In genomic region chr7:130819624-130820023, GRCm38 (mm10) we compare ENCODE assay signal across 17 mouse cellular contexts. TPM values are rescaled to one million over a fixed set of nuclear protein-coding genes. Genes with fewer than 3 reads are reported as not detected.
DNase-seq lines count a peak whose midpoint lies in the region; ATAC-seq lines count a peak whose summit lies in the region.
"Had no signal": no experiment of that assay in that cellular context is flagged by ENCODE, and none has a peak within 500 bp of the region (broad histone marks: within the 10 kb centered on the region; RNA-seq: fewer than 3 reads in every experiment).

No protein-coding gene starts in this region.

- no peaks in the 10 kb centered on the region for H3K36me3 ChIP-seq in hindbrain, embryonic 12.5 days
- H3K36me3 ChIP-seq: kidney, embryonic 15.5 days; limb, embryonic 15.5 days had no signal

- H3K27ac ChIP-seq in hindbrain, embryonic 12.5 days: no peak overlapping the region
- H3K27ac ChIP-seq: kidney, embryonic 15.5 days; limb, embryonic 15.5 days had no signal

- H3K27me3 ChIP-seq in hindbrain, embryonic 12.5 days: no peaks in the 10 kb centered on the region; the same call in 1 of the 2 replicates
- H3K27me3 ChIP-seq: kidney, embryonic 15.5 days; limb, embryonic 15.5 days had no signal

- no peaks in the 10 kb centered on the region for H3K9me3 ChIP-seq in hindbrain, embryonic 12.5 days (replicated peaks)
- H3K9me3 ChIP-seq: kidney, embryonic 15.5 days; limb, embryonic 15.5 days had no signal

- no peak overlapping the region for H3K9ac ChIP-seq in hindbrain, embryonic 12.5 days
- H3K9ac ChIP-seq: kidney, embryonic 15.5 days; limb, embryonic 15.5 days had no signal

- H3K4me2 ChIP-seq in hindbrain, embryonic 12.5 days (replicated peaks): no peak overlapping the region
- H3K4me2 ChIP-seq: kidney, embryonic 15.5 days; limb, embryonic 15.5 days had no signal

- no peak overlapping the region for H3K4me3 ChIP-seq in hindbrain, embryonic 12.5 days
- H3K4me3 ChIP-seq: erythroblast, embryonic 14.5 days; kidney, embryonic 15.5 days; limb, embryonic 15.5 days had no signal

- no peaks in the 10 kb centered on the region for H3K4me1 ChIP-seq in hindbrain, embryonic 12.5 days
- H3K4me1 ChIP-seq: kidney, embryonic 15.5 days; limb, embryonic 15.5 days had no signal

- peak; percentile 13 for DNase-seq in adrenal gland, postnatal 10 days
- no peak for DNase-seq in adrenal gland, adult 18-20 months (ENCODE audit: low spot score in 2 of 2)
- peak; percentile 53 to 68 for DNase-seq in layer of hippocampus, adult 8-10 months (ENCODE audit: low spot score in 2 of 2)
- no peak for DNase-seq in layer of hippocampus, postnatal 10 days (ENCODE audit: low spot score in 2 of 2)
- peak; percentile 59 for DNase-seq in Muller cell, postnatal 12 days (ENCODE audit: inconsistent ontology term)
- peak; percentile 28 to 41 for DNase-seq in layer of hippocampus, postnatal 36 days
- DNase-seq: cerebellum, adult 9-11 months; heart, adult 18-20 months; lung, adult 18-20 months; right cerebral cortex, postnatal 14 days had no signal

- WGBS in hindbrain, embryonic 12.5 days: 76% methylated on average over 10 of the region's 10 CpGs

- no peak for ATAC-seq in granulocyte monocyte progenitor cell, adult 5-6 weeks (replicated peaks; ENCODE audit: poor library complexity, severe bottlenecking)
- no peak for ATAC-seq in hindbrain, embryonic 12.5 days (ENCODE audit: low FRiP score)

RNA-seq across cellular contexts. Expression of gene Btbd16, which starts 45.8 kb away (rescaled TPM):
- under 1 TPM in 1 of 2 experiments, not detected in 1; 0.18 TPM for total RNA-seq in adrenal gland, postnatal 10 days (2021)
- total RNA-seq in adrenal gland, adult 18-20 months (2021): not detected
- total RNA-seq in layer of hippocampus, adult 8-10 months (2022): under 1 TPM; 0.33 to 0.58 (median 0.46) TPM
- total RNA-seq in layer of hippocampus, postnatal 10 days (2021): 1 to 10 TPM in 1 of 2 experiments, under 1 TPM in 1; 0.48 to 1.1 TPM
- under 1 TPM; 0.57 to 0.61 TPM for total RNA-seq in layer of hippocampus, postnatal 36 days (2021)
- 1.1 TPM in 1 of 2 replicates, not detected in the other for total RNA-seq in granulocyte monocyte progenitor cell, adult 5-6 weeks (2014; fragmentation: Nextera tagmentation)
- total RNA-seq in granulocyte monocyte progenitor cell, adult 5-6 weeks (2017): 0.47 TPM in 1 of 2 replicates, not detected in the other
- polyA plus RNA-seq in hindbrain, embryonic 12.5 days (2016; fragmentation: Nextera tagmentation; extraction: Ambion mirVana): not detected in 2 replicates
- total RNA-seq: heart, postnatal 25 days had no signal
- polyA plus RNA-seq: erythroblast, embryonic 14.5 days; kidney, embryonic 15.5 days; neural tube, embryonic 14.5 days had no signal

RNA-seq across cellular contexts. Expression of gene Plekha1, which starts 45.9 kb away (rescaled TPM):
- total RNA-seq in adrenal gland, postnatal 10 days (2021): 10 to 100 TPM; 25.4 to 34.8 TPM
- 10 to 100 TPM; 24.8 to 28.9 TPM for total RNA-seq in adrenal gland, adult 18-20 months (2021)
- total RNA-seq in layer of hippocampus, adult 8-10 months (2022): 10 to 100 TPM; 87.2 to 97.4 (median 91.8) TPM
- 10 to 100 TPM; 85.2 to 91.1 TPM for total RNA-seq in layer of hippocampus, postnatal 10 days (2021)
- 100 to 1,000 TPM in 1 of 2 experiments, 10 to 100 TPM in 1; 93.5 to 106 TPM for total RNA-seq in layer of hippocampus, postnatal 36 days (2021)
- 17.4 and 24.2 TPM in 2 replicates for total RNA-seq in granulocyte monocyte progenitor cell, adult 5-6 weeks (2014; fragmentation: Nextera tagmentation)
- 21.0 and 21.4 TPM in 2 replicates for total RNA-seq in granulocyte monocyte progenitor cell, adult 5-6 weeks (2017)
- 56.5 and 59.0 TPM in 2 replicates for polyA plus RNA-seq in hindbrain, embryonic 12.5 days (2016; fragmentation: Nextera tagmentation; extraction: Ambion mirVana)
- polyA plus RNA-seq: erythroblast, embryonic 14.5 days had no signal

Comparison
In these comparisons a context has a peak if more than half of its experiments do, and no peak if none do; other contexts are left out.
1. DNase-seq: peak in adrenal gland, postnatal 10 days (single experiment), layer of hippocampus, adult 8-10 months (2 of 2), Muller cell, postnatal 12 days (single experiment) and layer of hippocampus, postnatal 36 days (2 of 2); none in adrenal gland, adult 18-20 months (0 of 2) and layer of hippocampus, postnatal 10 days (0 of 2).